Mouse (Mus musculus): ENCODE data around the gene H6pd.
"Not testable (repeated sequence)": the region's sequence is repeated elsewhere in the genome, so short reads cannot be mapped to it uniquely, and the experiment has no call there.

Gene H6pd

DNA sequence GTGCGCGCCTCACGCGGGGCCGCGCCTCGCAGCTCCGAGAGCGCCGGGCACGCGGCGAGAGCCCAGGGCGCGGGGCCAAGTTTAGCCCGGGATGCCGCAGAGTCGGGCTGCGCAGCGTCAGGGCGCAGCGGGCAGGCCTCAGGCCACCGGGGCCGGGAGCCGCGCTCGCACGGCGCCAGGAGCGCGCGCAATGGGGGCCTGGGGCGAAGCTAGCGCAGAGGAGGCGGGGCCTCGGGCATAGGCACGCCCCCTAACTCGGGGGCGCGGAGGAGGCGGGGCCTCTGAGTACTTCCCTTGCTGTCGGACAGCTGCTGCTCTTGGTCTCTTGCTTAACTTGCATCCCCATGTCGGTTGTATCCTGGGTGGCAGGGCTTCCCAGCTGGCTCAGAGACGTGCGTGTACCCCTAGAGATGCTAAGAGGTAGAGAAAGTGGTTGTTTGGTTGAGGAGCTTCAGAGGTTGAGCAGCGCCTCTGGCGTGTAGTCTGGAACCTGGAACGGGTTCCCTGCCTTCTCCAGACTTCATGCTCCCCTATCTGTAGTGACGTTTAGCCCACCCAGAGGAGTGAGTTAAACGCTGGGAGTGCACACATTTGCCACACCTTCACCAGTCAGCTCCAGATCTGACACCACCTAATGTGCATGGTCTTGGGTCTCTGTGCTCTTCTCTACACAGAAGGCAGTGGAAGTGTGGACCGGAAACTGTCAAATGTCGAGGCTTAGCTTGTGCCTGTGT is at the start of gene H6pd:
H6pd (minus strand) TSS at position 171 of the 734 bp plus-strand sequence.
- peak; percentile 80 to 88 for DNase-seq (ENCODE audit: low spot score in 2 of 2)

DNA sequence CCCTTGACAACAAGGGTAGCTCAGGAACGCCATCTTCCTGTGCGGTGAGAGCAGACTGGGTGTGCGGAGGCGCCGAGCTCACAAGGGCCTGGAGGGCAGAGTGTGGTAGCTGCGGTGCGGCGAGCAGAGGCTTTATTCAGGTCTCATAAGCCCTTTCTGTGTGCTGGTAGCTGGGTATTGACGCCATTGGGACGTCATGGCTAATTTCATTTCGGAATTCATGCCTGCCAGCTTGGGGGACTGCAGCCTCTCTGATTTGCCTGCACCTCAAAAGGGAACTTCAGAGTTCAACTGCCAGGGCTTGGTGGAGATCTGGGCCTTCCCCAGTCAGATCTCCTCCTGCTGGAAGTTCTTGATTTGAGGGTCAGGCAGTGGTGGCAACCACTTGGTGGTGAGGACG is 48.9 kb upstream of the H6pd start:
- DNase-seq (ENCODE audit: low spot score in 2 of 2): no peak

DNA sequence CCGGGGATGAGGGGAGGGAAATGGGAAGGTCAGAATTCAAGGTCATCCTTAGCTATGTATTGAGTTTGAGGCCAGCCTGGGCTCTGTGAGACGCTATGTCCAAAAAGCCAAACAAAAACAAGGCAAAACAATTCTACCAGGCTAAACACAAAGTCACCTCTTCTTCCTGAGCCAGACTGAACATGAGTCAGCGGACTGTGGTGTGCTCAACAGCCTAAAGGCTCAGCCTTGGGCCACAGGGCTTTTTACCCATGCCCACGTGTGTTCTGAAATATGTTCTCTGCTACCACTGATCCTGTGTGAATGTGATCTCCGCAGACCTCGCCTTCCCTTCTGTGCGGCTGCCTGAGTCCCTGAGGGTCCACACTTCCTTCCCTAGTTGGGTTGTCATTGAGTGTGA is 47.3 kb upstream of the H6pd start:
- DNase-seq (ENCODE audit: low spot score in 2 of 2): no peak

DNA sequence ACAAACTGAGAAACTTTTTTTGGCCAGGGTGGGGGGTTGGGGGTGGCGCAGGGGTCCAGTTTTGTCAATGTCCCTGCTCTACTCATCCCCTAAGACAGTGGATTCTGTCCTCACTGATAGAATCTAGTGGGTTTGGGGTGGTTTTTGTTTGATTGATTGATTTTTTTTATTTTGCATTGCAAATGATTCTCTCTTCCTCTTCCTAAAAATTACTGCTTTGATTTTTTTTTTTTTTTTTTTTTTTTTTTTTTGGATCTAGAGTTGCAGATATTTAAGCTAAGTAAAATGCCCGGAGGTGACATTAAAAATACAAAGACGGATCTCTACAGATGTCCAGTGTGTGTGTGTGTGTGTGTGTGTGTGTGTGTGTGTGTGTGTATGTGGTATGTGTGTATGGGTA is 43.6 kb upstream of the H6pd start:
- no peak for DNase-seq (ENCODE audit: low spot score in 2 of 2)

DNA sequence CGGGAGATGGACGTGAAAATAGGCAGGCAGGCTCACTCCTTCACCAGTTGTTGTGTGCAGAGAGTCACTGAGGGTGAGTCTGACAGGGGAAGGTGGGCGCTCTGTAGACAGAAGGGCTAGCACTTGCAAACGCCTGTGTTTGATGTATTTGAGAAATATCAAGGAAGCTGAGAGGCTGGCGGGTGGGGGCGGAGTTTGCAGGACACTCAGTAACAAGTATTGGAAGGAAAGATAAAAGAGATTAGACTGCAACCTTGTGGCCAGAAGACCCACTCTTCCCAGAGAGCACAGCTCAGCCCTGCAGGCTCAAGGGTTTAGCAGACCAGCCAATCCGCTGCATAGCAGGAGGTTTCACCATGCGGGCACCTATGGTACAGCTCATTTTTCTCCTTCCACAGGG is 42.7 kb upstream of the H6pd start:
- no peak for DNase-seq (ENCODE audit: low spot score in 2 of 2)

DNA sequence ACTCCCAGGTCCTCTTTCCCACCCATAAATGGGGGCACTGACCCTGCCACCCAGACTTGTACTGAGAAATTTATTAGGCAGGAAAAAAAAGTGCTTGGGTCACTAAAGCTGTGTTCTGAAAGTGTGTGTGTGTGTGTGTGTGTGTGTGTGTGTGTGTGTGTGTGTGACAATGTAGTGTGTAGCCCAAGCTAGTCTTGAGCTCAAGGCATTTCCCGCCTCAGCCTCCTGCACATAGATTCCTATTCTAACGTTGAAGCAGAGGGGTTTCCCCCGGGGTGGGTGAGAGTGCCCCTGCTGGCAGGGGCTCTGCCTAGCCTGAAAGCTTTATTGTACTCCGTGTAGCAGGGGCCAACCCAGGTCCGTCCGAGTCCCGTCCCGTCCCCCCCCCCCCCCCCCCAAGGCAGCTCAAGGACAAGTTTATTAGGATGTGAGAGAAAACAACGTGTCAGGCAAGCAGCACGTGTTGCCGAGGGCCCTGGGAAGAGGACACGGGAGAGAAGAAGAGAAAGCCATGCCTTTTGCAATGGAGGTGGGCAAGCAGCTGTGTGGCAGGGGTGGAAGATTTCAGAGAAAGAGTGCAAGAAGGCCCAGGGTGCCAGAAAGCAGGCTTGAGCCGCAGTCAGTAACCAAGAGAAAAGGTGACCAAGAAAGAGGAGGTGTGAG is 40.9 kb upstream of the H6pd start:
- DNase-seq (ENCODE audit: low spot score in 2 of 2): no peak

DNA sequence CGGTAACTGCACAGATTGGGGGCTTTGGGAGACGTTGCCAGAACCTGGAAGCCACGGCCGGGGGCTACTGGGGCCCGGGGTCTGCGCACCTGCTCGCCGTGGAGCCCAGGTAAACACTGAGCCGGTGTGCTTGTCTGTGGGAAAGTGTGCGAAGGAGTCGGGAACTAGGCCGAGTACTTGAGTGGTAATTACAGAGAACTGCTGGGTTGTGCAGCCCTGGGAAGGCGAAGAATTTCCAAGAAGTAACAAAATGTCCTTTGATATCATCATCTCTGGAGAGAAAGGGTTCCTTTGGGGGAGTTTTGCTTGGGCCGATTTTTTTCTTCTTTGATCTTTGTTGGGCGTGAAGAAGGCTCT is 40.3 kb upstream of the H6pd start:
- DNase-seq (ENCODE audit: low spot score in 2 of 2): no peak

DNA sequence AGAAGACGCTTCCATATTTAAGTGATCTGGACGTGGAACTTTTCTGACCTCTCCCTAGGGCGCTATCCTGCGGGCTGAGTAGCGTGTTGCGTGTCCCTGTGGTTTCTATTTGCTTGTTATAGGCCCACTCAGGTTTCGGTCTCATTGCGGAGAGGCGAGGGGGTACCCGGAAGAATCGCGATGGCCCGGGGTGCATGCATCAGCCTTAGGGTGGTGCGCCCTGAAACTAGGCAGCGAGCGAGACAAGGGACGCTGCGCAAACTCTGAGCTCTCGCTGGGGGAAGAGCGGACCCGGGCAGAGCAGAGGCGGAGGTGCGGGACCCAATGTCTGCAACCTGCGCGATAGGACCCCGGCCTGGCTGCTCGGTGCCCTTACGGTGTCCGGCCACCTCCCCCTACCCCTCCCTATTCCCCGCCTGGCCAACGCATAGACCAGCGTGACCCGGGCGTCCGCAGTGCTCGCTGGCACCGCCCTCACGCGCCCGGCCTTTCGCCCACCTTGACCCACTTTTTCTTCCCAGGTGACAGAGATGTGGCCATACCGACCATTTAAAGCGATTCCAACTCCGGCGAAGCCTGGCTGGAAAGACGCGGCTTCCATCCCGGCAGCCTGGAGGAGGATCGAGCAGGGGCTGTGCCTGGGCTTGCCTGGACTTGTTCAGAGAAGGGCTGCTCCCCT is 39.8 kb upstream of the H6pd start:
- DNase-seq (ENCODE audit: low spot score in 2 of 2): no peak

DNA sequence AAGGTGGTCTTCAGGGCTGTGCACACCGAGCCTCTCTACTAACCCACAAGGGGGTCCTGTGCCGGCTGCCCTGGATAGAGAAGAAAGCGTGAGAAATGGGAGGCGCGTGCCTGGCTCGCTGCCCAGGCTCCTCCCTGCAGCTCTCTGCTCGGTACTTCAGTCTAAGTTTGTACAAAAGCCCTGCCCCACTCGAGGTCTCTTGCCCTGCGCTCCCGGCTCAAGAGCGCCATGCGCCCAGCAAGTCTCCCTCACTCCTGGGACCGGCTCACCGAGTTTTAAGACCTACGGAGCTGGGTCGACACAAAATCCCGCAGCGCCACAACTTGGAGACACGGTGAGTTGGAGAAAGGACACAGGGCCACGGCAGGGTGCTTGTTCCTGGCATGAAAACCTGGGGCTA is 39.2 kb upstream of the H6pd start:
- no peak for DNase-seq (ENCODE audit: low spot score in 2 of 2)

DNA sequence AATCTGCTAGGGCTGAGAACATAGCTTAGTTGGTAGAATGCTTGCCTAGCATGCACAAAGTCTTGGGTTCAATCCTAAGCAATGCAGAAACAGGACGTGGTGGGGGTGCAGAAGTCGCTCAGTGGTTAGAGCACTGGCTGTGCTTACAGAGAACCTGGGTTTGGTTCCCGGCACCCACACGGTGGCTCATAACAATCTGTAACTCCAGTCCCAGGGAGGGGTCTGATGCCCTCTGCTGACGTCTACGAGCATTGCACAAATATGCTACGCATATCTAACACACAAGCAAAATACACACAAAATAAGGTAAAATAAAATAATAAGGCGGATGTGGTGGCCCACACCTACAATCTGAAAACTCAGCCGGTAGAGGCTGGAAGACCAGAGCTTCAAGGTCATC is 34.8 kb upstream of the H6pd start:
- no peak for DNase-seq (ENCODE audit: low spot score in 2 of 2)

DNA sequence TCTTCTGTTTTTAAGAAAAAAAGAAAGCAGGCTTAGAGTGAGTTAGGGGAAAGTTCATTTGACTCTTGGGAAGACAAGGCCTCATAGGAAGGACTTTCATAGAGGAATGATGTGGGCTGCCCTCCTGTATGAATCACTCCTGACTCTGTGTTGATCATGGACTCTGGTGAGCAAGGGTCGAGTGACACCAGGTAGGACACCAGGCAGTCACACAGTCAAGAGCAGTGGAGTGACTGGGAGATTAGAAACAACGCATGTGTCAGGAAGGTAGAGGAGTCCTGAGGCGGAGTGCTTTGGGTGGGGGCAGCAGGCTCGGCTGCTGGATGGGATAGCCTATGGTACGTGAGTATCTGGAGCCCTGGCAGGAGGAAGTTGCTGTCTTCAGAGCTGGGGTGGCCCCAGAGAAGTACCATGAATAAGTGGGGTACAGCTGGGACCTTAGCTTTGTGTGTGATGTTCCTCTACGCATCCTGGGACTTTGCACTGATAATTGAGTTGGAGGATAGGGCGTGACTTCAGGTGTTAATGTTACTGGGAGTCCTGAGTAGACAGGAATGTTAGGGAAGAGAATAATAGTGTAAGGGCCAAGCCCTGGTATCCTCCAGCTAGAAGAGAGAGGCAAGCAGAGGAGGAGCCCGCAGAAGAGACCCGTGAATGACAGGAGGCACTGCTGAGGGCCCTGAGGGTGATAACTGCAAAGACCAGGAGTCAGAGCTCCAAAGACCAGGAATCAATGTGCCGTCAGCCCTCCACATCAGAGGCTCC is 32.7 kb upstream of the H6pd start:
- no peak for DNase-seq (ENCODE audit: low spot score in 2 of 2)

DNA sequence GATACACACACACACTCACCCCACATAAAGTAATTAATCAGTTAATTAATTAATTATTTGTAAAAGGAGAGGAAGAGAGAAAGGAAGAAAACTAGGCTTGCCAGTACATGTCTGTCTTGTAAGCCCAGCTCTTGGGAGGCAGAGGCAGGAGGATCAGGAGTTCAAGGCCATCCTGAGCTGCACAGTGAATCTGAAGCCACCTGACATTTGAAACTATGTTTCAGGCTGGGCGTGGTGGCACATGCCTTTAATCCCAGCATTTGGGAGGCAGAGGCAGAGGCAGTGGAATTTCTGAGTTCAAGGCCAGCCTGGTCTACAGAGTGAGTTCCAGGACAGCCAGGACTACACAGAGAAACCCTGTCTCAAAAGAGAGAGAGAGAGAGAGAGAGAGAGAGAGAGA is 32.0 kb upstream of the H6pd start:
- not testable (repeated sequence) for DNase-seq (ENCODE audit: low spot score in 2 of 2)

DNA sequence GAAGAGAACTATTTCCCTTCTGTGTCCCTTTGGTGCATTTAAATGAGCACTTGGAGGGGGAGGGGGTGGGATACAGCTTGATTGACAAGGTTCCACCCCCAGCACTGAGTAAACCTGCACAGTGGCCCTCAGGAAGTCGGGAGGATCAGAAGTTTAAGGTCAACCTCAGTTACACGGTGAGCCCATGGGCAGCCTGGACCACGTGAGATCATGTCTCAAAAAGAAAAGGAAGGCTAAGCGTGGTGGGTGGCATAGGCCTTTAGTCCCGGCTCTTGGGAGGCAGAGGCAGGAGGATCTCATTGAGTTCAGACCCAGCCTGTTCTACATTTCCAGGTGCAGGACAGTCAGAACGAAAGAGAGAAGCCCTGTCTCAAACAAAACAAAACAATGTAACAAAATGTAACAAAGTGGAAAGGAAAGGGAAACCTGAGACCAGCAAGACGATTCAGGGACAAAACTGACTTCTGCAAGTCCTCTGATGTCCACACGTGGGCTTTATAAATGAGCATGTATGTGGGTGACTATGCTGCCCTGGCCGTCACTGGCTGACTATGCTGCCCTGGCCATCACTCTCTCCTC is 31.3 kb upstream of the H6pd start:
- DNase-seq (ENCODE audit: low spot score in 2 of 2): no peak

DNA sequence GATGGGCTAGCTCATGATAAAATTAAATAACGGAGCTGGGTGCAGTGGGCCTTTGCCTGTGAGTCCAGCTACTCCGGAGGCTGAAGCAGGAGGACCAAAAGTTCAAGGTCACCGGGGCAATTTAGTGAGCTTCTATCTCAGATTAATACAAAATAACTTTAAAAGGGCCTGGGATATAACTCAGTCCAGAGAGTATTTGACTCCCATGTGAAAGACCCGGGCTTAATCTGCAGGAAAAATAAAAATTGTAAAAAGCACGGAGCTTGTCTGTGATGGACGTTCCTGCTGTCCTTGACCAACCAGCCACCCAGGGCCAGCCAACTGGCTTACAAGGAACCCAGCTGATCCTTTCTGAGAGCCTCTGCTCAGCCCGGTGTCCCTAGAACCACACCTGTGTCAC is 29.7 kb upstream of the H6pd start:
- DNase-seq (ENCODE audit: low spot score in 2 of 2): no peak

DNA sequence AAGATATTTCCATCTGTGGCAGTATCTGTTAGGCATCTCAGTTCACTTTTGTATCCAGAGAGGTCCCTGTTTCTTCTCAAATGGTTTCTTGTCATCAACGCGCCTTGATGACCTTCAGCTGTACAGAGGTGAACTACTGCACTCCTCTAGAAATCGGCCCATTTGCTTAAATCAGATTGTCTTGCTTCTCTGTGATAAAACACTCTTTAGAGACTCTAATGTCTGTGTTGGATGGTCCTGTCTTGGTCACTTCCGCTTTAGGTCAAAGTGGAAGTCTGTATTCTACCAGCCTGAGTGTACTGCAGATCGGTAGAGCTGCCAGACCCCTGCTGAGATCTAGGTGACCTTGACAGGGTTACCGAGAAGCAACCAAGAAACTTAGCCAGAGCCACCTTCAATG is 27.3 kb upstream of the H6pd start:
- no peak for DNase-seq (ENCODE audit: low spot score in 2 of 2)

DNA sequence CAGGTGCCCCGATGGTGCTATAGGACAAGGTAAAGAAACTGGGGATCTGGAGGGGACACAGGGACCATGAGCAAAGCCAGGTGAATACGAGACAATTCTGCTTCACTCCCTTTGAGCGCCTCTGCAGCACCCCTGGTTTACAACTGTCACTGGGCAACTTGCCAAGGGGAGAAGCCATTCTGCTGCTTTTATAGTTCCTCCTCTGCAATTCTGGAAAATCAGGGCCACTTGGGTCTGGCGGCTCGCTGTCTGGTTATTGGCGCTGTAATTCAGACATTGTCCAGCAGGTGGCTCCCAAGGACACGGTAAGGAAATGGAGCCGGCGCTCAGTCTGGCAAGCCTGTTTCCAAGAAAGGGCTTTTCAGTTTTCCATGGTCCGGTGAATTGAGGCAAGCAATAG is 26.5 kb upstream of the H6pd start:
- DNase-seq (ENCODE audit: low spot score in 2 of 2): peak; percentile 57 to 80

DNA sequence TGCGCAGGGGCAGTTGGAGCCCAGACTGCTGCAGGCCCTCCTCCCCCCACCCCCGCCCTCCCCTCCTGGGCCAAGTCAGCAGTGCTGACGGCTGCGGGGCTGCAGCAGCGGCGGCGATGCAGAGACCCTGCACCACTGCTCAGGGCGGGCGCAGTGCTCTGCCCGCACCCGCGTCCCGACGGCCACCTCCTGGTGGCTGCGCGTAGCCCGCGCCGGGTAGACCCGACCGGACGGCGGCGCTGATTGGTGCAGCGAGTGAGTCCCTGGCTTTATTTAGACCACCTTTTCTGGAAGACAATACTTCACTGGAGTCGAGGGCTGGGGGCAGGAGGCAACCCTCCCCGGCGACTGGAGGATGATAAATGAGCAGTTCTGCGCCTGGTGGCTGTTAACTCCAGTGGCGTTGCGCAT is 24.4 kb upstream of the H6pd start:
- DNase-seq (ENCODE audit: low spot score in 2 of 2): no peak

DNA sequence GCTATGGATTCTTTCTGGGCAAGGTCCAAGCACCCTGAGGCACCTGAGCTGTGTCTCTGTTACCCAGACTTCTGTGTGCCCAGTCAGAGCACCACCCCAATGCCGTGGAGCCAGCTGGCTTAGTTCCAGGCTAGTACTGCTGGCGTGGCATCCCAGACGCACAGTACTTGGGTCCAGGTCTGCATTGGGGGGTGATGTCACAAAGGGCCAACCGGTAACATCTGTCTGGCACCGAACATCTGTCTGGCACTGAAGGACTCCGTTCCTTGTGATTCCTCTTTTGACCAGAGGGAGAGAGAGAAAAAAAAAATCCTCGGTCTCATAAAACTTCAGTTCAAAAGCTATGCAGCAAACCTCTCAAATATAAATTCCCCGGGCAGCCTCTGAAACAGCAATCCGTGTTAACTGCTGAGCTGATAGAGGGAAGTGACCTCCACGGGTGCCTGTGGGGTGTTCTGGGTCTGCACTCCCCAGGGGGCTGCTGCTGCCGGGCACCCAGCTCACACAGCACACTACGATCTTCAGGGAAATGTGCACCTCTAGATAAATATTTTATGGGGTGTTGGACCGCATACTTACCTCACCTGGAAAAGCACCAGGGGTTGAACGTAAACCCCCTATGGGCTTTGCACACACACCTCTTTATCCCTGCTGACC is 22.5 kb upstream of the H6pd start:
- no peak for DNase-seq (ENCODE audit: low spot score in 2 of 2)

DNA sequence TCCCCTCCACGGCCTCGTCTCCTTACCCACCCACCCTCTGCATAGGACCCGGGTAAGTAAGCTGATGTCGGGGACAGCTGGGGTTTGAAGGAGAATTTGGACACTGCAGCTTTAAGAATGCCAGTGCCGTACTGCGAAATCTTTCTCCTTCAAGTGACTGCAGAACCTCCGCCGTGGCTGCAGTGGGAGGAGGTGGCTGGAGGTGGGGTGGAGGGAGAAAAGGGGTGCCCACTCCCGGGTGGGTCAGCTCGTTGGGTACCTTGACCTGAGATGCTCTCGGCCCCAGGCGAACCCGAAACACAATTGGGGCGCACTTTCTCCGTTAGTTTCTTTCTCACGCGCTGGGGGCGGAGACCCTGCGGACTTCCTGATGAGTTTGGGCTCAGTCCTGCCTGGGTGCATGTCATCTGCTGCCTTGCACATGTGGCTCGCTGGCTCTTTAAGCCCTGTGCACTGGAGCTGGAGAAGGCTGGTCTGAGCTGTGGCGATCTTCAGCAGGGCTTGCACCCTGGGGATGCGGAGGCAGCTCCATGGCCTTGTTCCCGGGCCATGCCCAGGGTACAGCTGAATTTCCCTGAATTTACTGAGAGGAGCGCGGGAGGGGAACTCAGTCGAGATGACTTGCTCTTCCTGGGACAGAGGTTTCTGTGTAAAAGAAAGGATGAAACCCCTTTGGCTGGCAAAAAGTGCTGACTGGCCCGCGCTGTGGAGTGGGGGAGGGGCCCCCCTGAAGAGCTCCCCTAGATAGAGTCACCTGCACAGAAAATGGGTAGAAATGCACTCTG is 21.8 kb upstream of the H6pd start:
- no peak for DNase-seq (ENCODE audit: low spot score in 2 of 2)

DNA sequence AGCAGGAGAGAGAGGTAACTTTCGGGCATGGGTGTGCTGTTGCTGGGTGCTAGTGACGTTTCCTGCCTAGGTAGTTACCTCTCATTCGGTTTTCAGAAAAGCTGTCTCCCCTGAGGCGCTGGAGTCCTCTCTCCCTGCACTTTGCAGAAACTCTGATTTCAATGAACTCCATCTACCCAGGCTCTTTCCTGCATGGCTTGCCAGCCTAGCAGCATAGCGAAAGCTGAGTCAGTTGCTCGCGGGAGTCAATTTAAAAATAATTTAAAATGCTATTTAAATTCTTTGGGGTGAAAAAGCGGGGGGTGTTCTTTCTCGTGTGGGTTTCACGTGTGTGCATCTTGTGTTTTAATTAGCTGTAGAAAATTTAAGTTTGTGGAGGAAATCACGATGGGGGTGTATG is 21.1 kb upstream of the H6pd start:
- no peak for DNase-seq (ENCODE audit: low spot score in 2 of 2)

DNA sequence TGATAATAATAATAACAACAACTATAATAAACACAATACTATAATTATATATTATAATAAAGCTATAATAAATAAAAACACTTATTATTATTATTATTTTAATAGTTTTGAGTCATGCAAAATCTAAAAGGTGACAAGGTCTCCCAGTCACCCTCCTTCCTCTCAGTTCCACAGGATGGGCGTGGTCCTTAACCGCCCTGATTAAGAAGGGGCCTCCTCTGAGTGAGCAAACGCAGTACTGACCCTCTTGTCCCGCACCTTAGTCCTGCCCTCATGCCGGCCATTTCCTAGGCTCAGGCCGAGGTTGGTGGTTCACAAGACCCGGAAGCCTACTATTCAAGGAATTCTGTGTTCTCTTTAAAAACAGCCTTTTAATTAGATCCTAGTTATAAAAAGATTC is 14.7 kb upstream of the H6pd start:
- DNase-seq (ENCODE audit: low spot score in 2 of 2): no peak
